Mouse (Mus musculus) embryonic fibroblast, embryonic 13.5 days (primary cell): ENCODE data around the gene Cipc.

Source experiments
- CTCF ChIP-seq: IDR thresholded peaks from 2 replicates; pipeline ENCODE4 v1.5.1; 2011; ENCODE audit warnings: mild to moderate bottlenecking, control low read depth, low read length, moderate library complexity, borderline replicate concordance; ENCODE audit not compliant: insufficient read depth
- POLR2A ChIP-seq: IDR thresholded peaks from 2 replicates; pipeline ENCODE4 v1.6.1; 2011; ENCODE audit warnings: low read depth, mild to moderate bottlenecking, control low read depth, low read length, moderate library complexity

- TF ChIP-seq POLR2A (no peak), CTCF (no peak)
Measured at GRCm38 (mm10) chr12:86911482-86911931, 35.3 kb upstream of the Cipc start.
